Mouse (Mus musculus): ENCODE measurements around the gene Ctns. TPM values are rescaled to one million over a fixed set of nuclear protein-coding genes. Genes with fewer than 3 reads are reported as not detected.

Ctns gene
- polyA plus RNA-seq, 1 experiment: 26.9 TPM

DNA sequence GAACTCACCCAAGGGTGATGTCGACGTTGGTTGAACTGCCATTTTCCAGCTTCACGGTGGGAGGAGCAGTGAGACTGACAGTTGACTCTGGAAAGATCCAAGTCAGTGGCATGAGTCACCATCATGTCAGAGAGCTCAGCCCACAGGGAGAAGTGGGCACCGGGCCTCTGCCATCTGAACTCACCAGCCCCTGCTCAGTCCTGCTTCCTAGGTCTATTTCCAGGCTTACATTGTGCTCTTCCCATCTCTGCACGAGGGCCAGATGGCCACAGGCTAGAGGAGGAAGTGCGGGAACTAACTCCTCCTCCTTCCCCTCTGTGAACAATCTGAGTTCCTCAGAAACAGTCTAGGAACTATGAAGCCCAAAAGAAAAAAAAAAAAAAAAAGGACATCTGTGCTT, 5.8 kb downstream of the Ctns start:
- WGBS: 5% methylated on average over 6 of the region's 6 CpGs
- H3K27me3 ChIP-seq (ENCODE audit: control insufficient read depth, insufficient read depth, low read length): no peaks in the 10 kb centered on the region
- no peak overlapping the region for H3K4me3 ChIP-seq (replicated peaks; ENCODE audit: insufficient read depth, low read depth, low read length)
- peak overlapping the region; percentile 97 for H3K27ac ChIP-seq (ENCODE audit: insufficient read depth, low read length)
- TF ChIP-seq CTCF (IDR thresholded peaks at IDR 0.05; ENCODE audit: borderline replicate concordance, insufficient read depth, low read depth, low read length): no peak
- no peak for TF ChIP-seq POLR2A (IDR thresholded peaks at IDR 0.05; ENCODE audit: borderline replicate concordance, insufficient read depth, low read length)
- DNase-seq: peak; percentile 72 to 89
- peaks cover 22% of the 10 kb centered on the region for H3K4me1 ChIP-seq (ENCODE audit: control insufficient read depth, insufficient read depth, low read length)

DNA sequence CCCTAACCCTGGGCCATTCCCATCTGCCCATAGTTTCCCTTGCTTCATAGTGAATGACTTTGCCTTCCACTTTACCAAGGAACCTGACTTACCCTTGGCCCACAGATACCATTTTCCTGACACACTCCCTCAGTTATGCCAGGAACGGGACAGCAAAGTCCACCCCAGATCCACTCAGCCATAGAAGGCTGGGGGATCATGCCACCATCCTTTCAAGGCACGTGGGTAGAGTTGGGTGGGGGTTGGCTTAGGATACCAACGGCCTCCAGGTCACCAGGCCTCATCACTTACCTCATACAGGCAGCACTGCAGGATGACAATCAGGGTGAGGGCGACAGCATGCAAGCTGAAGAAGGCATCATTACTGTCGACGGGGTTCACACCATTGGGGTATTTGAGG, 11.6 kb downstream of the Ctns start:
- no peak overlapping the region for H3K27ac ChIP-seq (ENCODE audit: insufficient read depth, low read length)
- DNase-seq: no peak
- H3K27me3 ChIP-seq (ENCODE audit: control insufficient read depth, insufficient read depth, low read length): no peaks in the 10 kb centered on the region
- 91% methylated on average over 6 of the region's 6 CpGs for WGBS
- H3K4me3 ChIP-seq (replicated peaks; ENCODE audit: insufficient read depth, low read depth, low read length): no peak overlapping the region
- H3K4me1 ChIP-seq (ENCODE audit: control insufficient read depth, insufficient read depth, low read length): peaks cover 2% of the 10 kb centered on the region; the same call in 1 of the 2 replicates
- TF ChIP-seq CTCF (IDR thresholded peaks at IDR 0.05; ENCODE audit: borderline replicate concordance, insufficient read depth, low read depth, low read length): no peak
- TF ChIP-seq POLR2A (IDR thresholded peaks at IDR 0.05; ENCODE audit: borderline replicate concordance, insufficient read depth, low read length): no peak

DNA sequence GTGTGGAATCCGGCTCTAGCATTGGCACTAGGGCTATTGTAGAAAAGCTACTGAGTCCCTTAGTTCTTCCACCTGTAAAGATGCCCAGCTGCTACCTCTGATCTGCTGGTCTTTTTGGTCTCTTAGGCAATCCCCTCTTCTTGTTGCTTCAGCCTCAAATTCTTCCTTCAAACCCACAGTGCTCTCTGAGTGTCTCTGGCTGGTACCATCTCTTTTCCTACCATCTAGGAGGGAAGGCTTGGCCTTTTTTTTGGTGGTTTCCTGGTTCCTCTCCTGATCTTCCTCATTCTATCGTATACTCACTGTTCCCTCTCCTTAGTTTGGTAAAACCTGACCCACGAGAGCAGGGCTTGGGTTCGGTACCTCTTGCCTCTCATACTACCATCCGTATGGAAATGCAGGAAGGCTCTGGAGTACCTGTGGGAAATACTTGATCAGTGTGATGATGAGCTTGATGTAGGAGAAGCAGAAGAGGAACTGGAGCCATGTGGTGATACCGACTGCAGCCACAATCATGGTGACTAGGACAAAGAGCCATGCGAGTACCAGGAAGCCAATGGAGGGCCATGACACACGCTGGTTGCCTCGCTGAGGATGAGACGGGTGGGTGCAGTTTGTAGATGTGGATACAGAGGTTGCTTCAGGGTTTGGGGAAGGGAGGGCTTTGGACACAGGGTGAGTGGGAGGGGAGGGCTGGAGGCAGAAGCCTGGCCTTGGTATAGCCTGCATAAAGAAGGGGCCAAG, 12.8 kb downstream of the Ctns start:
- no peaks in the 10 kb centered on the region for H3K27me3 ChIP-seq (ENCODE audit: control insufficient read depth, insufficient read depth, low read length)
- no peak overlapping the region for H3K27ac ChIP-seq (ENCODE audit: insufficient read depth, low read length)
- TF ChIP-seq CTCF (IDR thresholded peaks at IDR 0.05; ENCODE audit: borderline replicate concordance, insufficient read depth, low read depth, low read length) (no peak), POLR2A (IDR thresholded peaks at IDR 0.05; ENCODE audit: borderline replicate concordance, insufficient read depth, low read length) (no peak)
- no peak overlapping the region for H3K4me3 ChIP-seq (replicated peaks; ENCODE audit: insufficient read depth, low read depth, low read length)
- no peak for DNase-seq
- 90% methylated on average over 10 of the region's 10 CpGs for WGBS
- H3K4me1 ChIP-seq (ENCODE audit: control insufficient read depth, insufficient read depth, low read length): no peaks in the 10 kb centered on the region

DNA sequence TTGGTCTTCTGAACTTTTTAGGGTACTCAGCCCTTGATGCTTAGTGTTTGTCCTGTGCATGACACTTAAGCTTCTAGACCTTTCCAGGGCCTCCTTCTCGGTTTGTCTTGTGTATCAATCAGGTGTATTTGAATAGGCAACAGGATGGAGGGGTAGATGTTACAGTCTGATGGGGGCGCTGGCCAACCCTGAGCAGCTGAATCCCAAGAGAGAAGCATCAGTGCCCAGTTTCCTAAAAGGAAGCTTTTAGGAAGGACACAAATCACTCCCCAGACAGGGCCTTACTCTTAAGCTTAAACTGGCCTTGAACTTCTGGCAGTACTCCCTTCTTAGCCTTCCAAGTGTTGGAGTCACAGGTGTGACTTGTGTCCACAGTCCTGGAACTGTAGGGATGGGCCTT, 20.9 kb downstream of the Ctns start:
- 6% methylated on average over 2 of the region's 2 CpGs for WGBS
- DNase-seq: no peak
- Histone ChIP-seq H3K4me1 (ENCODE audit: control insufficient read depth, insufficient read depth, low read length) (peaks cover 4% of the 10 kb centered on the region; the same call in 1 of the 2 replicates), H3K4me3 (replicated peaks; ENCODE audit: insufficient read depth, low read depth, low read length) (peak overlapping the region; percentile 74), H3K27me3 (ENCODE audit: control insufficient read depth, insufficient read depth, low read length) (no peaks in the 10 kb centered on the region), H3K27ac (ENCODE audit: insufficient read depth, low read length) (no peak overlapping the region)
- TF ChIP-seq CTCF (IDR thresholded peaks at IDR 0.05; ENCODE audit: borderline replicate concordance, insufficient read depth, low read depth, low read length): no peak
- TF ChIP-seq POLR2A (IDR thresholded peaks at IDR 0.05; ENCODE audit: borderline replicate concordance, insufficient read depth, low read length): no peak

DNA sequence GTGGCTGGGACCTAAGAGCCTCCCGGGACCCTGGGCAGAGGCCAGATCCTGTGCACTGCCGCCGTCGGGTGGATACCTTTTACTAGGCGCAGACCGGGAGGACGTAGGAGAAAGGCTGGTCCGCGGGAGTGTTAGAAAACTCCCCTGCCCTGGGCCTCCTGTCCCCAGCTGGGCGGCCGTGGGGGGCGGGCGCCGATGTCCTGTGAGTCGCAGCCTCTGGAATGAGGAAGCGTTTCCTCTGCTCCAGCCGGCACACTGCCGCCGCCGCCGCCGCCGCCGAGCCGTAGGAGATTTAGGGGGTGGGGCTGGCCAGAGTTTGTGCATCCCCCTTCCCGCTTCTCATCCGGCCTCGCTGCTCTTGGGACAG, 21.4 kb downstream of the Ctns start:
- peak overlapping the region; percentile 44; the same call in 1 of the 2 replicates for H3K27ac ChIP-seq (ENCODE audit: insufficient read depth, low read length)
- peak overlapping the region; percentile 74 for H3K4me3 ChIP-seq (replicated peaks; ENCODE audit: insufficient read depth, low read depth, low read length)
- WGBS: 0% methylated on average over 28 of the region's 28 CpGs
- no peak for DNase-seq
- no peak for TF ChIP-seq POLR2A (IDR thresholded peaks at IDR 0.05; ENCODE audit: borderline replicate concordance, insufficient read depth, low read length)
- TF ChIP-seq CTCF (IDR thresholded peaks at IDR 0.05; ENCODE audit: borderline replicate concordance, insufficient read depth, low read depth, low read length): no peak
- no peaks in the 10 kb centered on the region for H3K27me3 ChIP-seq (ENCODE audit: control insufficient read depth, insufficient read depth, low read length)
- peaks cover 4% of the 10 kb centered on the region; the same call in 1 of the 2 replicates for H3K4me1 ChIP-seq (ENCODE audit: control insufficient read depth, insufficient read depth, low read length)

DNA sequence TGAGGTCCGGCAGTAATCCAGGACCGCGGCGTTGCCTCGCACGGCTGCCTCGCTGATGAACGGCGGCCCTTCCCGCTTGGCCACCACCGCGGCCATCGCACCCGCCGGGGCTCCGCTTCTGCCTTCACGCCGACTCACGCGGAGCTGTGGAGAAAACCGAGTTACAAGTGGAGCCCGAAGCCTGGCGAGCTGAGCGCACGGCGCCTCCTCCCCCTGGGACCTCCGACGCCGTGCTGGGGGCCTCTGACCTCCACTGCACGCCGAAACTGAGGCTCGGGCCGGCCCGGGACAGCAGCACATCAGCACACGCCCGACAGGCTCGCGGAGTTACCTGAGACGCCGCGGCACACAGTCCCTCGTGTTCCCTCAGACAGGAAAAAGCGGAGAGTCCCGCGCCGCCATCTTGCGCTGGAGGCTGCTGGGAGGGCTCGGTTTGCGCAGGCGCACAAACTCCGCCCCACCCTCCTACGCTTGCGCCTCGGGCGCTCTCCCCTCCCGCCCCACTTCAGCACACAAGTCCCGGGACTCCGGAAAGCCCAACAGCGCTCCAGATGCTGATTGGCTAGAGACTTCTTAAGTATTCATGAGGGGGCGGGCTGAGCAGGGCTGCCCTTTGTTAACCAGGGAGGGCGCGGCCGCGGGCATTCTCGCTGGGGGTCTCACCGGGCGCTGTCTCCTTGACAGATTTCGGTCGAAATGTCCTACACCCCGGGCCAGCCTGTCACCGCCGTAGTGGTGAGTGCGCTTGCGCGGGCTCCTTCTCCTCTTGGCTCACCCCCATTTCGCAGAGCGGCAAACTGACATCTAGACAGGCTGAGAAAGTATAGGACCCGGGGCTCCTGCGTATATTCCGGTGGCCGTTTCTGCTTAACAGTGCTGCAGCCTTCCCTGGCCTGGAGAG, 22.0 kb downstream of the Ctns start, which contains the start of the genes Emc6 and Tax1bp3:
Gene Emc6, minus strand, starts transcription at position 430 of the 901 bp plus-strand sequence.
Gene Tax1bp3, plus strand, starts transcription at position 476 of the 901 bp plus-strand sequence.
- no peaks in the 10 kb centered on the region for H3K27me3 ChIP-seq (ENCODE audit: control insufficient read depth, insufficient read depth, low read length)
- under 1% methylated on average over 81 of the region's 81 CpGs for WGBS
- peak within 1 kb of the TSS; percentile 94 for H3K4me3 ChIP-seq (replicated peaks; ENCODE audit: insufficient read depth, low read depth, low read length)
- DNase-seq: peak; percentile 94 to 97
- TF ChIP-seq CTCF (IDR thresholded peaks at IDR 0.05; ENCODE audit: borderline replicate concordance, insufficient read depth, low read depth, low read length): no peak
- peak; percentile 92 for TF ChIP-seq POLR2A (IDR thresholded peaks at IDR 0.05; ENCODE audit: borderline replicate concordance, insufficient read depth, low read length)
- peaks cover 4% of the 10 kb centered on the region; the same call in 1 of the 2 replicates for H3K4me1 ChIP-seq (ENCODE audit: control insufficient read depth, insufficient read depth, low read length)
- peak within 1 kb of the TSS; percentile 71 for H3K27ac ChIP-seq (ENCODE audit: insufficient read depth, low read length)

DNA sequence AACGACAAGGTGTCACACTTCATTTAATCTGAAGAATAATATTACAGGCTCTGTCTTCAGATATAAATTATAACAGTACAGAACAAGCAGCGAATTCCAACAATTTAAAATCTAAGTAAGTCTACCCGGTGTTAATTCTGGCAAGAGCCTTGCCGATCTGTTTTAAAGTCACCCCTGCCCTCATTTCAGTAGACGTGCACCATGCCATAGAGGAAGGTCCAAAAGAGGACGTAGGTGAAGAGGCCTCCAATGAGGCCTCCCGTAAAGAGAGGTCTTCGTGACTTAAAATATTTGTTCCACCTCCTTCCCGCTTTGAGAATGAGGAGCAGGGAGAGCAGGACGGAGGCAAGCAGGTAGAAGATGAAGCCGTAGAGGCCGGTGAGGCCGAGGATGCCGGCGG, 22.7 kb downstream of the Ctns start:
- Histone ChIP-seq H3K4me1 (ENCODE audit: control insufficient read depth, insufficient read depth, low read length) (peaks cover 9% of the 10 kb centered on the region), H3K27me3 (ENCODE audit: control insufficient read depth, insufficient read depth, low read length) (no peaks in the 10 kb centered on the region), H3K27ac (ENCODE audit: insufficient read depth, low read length) (0 out of 2 replicates have a peak overlapping the region, but pooled peaks have one; percentile 71), H3K4me3 (replicated peaks; ENCODE audit: insufficient read depth, low read depth, low read length) (peak overlapping the region; percentile 94)
- DNase-seq: no peak
- no peak for TF ChIP-seq POLR2A (IDR thresholded peaks at IDR 0.05; ENCODE audit: borderline replicate concordance, insufficient read depth, low read length)
- WGBS: 1% methylated on average over 15 of the region's 15 CpGs
